Mouse (Mus musculus) lung, postnatal 25 days (tissue): ENCODE measurements at regions not wholly inside any gene's neighbourhood (a gene's known extent, or its start where the extent isn't known, plus 50 kb on each side); places are given as distances from the start of the nearest gene placed in this dataset.
A peak's percentile ranks its signal among the peaks of the same experiment; 100 is the strongest.

ENCODE experiments used
- DNase-seq: peaks from one replicate; pipeline ENCODE4 v3.0.0; 2022; ENCODE audit warnings: low spot score

DNA sequence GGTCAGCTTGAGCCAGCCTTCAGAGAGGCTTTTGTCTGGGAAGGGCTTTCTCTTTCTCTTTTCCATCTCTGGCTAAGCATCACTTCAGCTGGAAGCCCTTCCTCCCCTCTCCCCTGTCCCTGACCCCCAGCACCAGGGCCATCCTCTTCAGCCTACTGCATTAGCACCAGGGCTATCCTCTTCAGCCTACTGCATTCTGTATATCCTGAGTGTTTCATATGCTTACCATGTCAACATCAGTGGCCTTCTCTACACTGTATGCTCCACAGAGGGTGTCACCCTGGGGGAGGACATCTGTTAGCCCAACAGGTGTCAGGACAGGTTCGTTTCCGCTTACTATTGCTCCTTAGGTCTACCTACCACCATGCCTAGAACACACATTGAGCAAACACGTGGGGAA lies 282.5 kb downstream of the Rps24 start:
- DNase-seq, result no peak

GRCm38 (mm10) chr14:24770015-24770977 lies 283.4 kb downstream of the Rps24 start:
- no peak for DNase-seq

GRCm38 (mm10) chr14:24771663-24772062 lies 284.7 kb downstream of the Rps24 start:
- DNase-seq, result no peak

DNA sequence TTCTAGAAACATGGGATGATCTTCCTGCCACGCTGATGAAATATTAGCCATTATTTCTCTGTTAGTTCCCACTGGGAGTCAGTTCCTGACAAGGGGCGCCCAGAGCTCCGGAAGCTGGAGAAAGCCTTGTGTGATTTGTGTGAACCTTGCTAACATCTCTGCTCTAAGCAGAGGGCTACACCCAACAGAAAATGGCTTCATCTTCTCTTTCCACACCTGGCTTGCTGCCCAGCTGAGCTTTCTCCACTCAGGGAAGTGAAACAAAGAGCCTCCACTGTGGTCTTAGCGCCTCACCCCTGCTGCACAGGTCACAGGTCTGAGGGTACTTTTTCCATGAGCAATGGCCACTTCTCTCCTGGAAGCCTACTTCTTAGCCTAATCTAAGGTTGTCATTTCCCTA lies 285.2 kb downstream of the Rps24 start:
- DNase-seq, result no peak

GRCm38 (mm10) chr14:24778748-24779630 lies 292.1 kb downstream of the Rps24 start:
- DNase-seq, result peak; percentile 88

DNA sequence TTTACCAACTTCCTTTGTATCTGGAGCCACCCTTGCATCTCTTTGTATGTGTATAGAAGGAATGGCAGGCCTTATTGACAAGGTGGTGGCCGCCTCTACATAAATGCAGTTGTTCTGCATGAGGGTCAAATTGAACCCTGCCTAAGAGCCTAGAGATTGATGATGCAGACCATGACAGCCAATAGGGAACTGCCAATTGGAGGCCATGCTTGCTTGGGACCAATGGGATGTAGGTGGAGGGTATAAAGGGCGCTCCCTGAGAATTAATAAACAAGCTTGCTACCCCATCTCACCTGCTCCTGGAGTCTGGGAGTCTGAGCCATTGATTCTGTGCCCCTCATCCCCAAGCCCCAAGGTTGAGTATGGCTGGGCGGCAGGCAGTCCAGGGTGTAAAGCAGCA lies 294.7 kb downstream of the Rps24 start:
- no peak for DNase-seq

DNA sequence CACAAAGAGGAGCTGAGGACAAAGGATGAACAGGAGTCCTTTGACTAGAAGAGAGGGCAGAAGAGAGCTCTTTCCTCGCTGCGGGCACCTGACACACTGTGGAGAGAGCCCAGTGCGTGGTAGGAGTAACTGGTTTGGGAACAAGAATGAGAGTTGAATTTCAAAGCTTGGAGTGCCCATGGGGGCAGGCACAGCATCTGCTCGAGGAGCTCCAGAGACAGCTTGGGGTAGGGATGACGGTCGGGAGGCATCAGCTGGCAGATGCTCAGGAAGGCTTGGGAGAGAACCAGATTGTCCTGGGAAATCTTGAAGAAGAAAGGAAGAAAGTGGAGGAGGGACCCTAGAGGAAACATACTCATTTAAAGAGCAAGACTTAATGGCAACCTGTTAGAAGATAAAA lies 297.0 kb downstream of the Rps24 start:
- no peak for DNase-seq

DNA sequence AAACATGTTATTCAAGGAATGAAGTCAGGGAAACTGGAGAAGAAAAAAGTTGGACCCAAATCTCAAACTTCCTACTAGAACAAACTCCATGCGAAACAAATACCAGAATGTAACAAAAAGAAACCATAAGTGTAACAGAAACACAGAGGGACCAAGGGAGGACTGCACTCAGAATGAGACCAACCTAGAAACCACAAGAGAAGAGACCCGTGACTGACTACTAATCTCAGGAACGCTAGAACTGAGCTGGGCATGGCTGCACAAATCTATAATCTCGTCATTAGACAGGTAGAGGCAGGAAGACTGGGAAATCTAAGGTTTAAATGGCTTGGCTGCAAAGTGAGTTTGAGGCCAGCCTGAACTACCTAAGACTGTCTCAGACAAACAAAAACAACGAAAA lies 298.5 kb downstream of the Rps24 start:
- no peak for DNase-seq

DNA sequence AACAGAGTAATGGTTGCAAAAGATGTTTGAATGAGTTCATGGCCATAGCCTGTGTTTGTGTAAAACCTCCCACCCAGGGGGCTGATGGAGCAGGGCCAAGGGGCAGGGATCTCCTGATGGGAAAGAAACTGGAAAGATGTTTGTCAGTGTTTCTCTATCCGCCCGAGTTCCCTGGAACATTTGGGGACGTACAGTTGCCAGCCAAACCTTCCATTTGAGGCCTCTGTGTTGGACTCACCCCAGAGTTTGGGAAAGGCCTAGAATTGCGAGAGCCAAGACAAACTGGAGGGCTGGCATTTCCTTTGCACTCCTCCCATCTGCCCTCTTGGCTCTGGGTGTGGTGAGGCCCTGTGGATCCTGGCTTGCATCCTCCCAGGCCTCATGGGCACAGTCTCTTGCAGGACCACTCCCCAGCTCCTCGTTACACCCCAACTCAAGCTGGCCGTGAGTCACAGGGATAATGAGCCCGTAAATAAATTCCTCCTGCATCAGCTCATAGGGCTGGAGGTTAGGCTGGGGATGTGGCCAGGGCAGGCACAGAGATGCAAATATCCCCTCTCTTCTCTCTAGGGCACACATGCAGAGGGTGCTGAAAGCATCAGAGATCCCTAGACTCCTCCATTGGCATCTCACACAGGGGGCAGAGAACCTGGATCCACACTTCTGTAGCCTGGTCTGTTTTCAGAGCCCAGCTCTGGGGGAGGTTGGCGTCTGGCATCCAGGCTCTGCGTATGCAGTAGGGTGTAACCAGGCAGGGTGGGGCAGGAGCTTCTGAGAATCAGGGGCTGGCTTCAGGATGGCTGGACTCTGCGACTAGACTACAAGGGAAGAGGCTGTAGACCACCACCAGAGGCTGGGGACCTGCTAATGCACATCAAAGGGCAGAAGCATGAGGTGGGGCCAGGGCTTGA lies 306.7 kb downstream of the Rps24 start:
- peak; percentile 52 for DNase-seq

- no peak for DNase-seq
Measured at GRCm38 (mm10) chr14:24794359-24794845, 307.5 kb downstream of the Rps24 start.

DNA sequence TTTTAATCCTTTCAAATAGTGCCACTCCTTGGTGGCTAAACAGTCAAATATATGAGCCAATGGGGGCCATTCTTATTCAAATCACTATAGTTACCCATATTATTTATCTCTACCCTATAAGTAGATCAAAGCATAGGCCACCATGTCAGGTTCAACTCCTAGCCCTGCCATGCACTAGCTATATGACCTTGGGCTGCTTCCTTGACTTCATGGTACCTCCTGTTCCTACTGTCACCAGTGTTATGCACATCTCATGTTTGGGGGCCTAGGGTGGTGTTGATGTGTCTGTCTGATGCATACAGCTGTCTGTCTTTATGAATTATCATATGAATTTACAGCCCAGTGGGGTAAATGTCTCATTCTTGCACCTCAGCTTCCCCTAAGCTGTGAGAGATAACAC lies 310.6 kb downstream of the Rps24 start:
- no peak for DNase-seq

- no peak for DNase-seq
Measured at GRCm38 (mm10) chr14:24798066-24798465, 311.1 kb downstream of the Rps24 start.

DNA sequence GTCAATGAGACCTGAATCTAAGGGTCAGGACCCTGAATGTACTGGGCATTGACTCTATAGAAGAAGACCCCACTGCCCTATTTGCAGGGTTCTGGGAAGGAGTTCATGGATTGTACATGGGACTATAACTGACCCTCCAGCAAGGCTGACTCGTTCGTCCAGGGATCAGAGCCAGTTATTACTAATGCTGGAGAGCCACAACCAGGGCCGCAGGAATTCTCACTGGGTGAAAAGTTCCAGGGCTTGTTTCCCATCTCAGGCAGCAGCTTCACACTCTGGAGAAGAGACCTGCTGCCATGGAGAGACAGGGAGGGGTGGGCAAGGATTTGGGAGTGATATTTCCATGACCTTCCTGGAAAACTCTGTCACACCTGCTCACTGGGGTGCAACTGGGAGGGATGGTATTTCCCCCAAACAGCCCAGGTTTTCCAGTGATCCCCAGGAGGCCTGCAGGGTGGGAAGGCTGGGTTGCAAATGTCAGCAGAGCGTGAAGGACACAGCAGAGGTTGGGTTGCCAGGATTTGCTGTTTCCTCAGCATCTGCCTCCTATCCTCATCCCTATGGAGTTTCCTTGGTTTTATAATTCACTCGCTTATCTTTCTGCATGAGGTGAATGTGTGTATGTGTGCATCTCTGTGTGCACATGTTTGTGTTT lies 316.2 kb downstream of the Rps24 start:
- DNase-seq, result no peak

DNA sequence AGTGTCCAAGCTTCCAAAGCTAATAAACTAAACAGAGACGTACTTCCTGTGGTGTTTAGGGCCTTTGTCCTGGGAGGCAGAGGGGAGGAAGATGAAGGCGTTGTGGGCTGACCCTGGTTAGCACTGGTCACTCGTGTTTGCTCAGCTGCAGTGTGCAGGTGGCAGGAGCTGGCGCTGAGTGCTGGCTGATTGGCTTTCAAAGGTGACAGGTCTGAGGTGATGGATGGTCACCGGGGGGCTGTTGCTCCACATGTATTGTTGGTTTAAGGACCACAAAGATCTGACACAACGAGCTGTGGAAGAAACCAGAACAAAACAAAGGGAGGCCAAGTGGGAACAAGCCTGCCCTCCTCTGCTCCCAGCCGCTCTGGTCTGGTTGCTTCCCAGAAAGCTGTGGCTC lies 320.1 kb downstream of the Rps24 start:
- DNase-seq, result peak; percentile 7

GRCm38 (mm10) chr14:24822876-24823567 lies 336.1 kb downstream of the Rps24 start:
- DNase-seq, result peak; percentile 10

- no peak for DNase-seq
Measured at GRCm38 (mm10) chr14:24824351-24824750, 337.4 kb downstream of the Rps24 start.

DNA sequence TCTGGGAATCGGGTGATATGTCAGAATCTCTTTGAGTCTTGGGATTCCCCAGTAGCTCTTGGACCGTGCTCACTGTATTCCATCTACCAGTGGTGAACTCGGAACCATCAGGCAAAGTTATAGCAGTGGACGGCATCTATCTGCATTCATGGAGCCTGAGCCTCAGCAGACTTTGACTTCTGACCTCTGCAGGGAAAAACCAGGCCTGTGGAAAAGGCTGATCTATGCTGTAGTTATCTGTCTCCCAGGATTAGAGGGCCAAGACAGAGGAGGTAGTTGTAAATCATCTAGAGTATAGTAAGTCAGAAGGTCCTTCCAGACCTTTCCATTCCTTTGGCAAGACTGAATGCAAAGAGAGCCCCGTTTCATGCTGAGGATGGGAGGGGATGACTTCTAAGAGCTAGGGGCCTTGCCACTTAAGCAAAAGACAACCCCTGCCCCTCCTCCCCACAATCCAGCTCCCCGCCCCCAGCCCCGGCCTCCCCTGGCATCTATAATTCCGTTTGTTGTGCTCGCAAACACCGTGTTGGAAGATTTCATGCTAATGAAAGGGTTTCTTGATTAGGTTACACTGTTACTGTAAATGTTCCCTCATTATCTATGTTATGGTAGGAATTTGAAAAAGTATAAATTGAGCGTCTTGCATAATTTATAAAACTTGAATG lies 338.9 kb downstream of the Rps24 start:
- no peak for DNase-seq

GRCm38 (mm10) chr14:24826471-24827337 lies 339.8 kb downstream of the Rps24 start:
- DNase-seq, result no peak
